Mouse (Mus musculus) T-helper 2 cell (primary cell): Measurements from ENCODE around the gene Gm10799.
"Not testable (repeated sequence)": the region's sequence is repeated elsewhere in the genome, so short reads cannot be mapped to it uniquely, and the experiment has no call there.

ENCODE experiments used
- in situ Hi-C: fragments of 300-600 bp; cut with MboI, MseI; formaldehyde crosslinking; loops from one replicate; pipeline ENCODE4 v1.15.1; 2025; ENCODE audit warnings: high pct_unique_total_duplicates

Gene Gm10799

GRCm38 (mm10) chr2:104068450-104068849, at the start of gene Gm10799:
Gene Gm10799, minus strand, starts transcription at chr2:104068550.
- in situ Hi-C loops: not testable (repeated sequence)

- in situ Hi-C loops: not testable (repeated sequence)
Measured at GRCm38 (mm10) chr2:104117173-104117572, 48.8 kb upstream of the Gm10799 start.

- in situ Hi-C loops: no loop called here
Measured at GRCm38 (mm10) chr2:104114898-104115297, 46.5 kb upstream of the Gm10799 start.

GRCm38 (mm10) chr2:104113563-104113962, 45.2 kb upstream of the Gm10799 start:
- in situ Hi-C loops: not testable (repeated sequence)

DNA sequence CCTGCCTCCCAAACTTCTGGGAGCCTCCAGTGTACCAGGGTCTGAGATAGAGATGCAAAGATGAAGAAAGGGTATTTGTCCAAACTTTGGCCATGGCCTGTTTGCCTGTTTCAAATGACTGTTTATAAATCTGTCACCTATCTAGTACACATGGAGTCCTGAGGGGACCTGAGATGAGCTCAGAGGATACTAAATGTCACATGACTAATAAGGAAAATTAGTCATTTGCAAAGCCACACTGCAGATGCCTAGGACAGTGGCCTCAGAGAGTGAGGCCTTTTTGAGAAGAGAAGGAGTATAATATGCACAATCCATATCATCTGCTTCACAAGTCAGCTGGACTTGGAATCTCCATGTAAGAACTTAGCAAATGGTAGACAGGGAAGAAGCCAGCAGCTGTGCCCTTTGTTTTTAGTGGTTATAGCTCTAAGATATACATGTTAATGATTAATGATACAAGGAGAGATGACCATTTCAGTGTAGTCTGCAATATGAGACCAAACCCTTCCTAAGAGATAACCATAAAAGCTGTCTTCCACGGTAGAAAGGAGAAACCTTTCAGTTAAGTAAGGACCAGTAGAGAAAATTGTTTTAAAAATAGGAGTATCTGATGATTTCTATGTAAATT, 42.9 kb upstream of the Gm10799 start:
- in situ Hi-C loops: not testable (repeated sequence)

- in situ Hi-C loops: no loop called here
Measured at GRCm38 (mm10) chr2:104110031-104110430, 41.7 kb upstream of the Gm10799 start.

DNA sequence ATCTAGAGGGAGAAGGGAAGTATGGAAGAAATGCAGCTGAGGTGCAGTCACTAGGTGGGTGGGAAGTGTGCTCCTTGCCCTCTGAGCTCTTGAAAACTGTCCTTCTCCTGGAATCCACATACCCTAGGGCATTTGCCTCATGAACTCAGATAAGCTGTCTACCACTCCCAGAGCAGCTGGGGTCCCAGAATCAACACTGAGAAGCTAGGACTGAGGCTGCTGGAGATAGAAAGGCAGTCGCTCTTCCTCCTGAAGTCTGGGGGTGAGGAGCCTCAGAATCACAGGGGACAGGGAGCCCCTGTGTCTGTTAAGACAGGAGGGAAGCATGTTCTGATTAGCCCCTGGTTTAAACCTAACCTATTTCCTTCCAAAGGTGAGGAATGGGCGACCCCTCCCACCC, 41.2 kb upstream of the Gm10799 start:
- in situ Hi-C loops: no loop called here

DNA sequence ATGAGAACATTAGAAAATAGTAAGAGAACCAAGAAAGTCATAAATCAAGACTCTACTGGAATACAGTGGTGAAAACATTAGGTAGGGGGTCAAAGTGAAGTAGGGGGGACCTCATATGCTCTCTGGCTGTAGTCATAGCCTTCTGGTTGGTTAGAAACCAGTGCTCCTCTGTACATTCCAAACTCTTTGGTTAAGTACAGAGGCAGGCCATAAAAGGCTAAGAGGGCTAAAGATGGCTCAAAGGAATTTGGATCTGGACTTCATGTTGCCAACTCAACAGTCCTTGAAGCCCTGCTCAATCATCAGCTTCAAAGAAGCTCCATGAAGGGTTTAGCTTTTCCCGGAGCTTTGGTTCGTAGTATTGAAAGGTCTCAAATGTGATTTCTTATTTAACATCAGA, 40.7 kb upstream of the Gm10799 start:
- in situ Hi-C loops: not testable (repeated sequence)

DNA sequence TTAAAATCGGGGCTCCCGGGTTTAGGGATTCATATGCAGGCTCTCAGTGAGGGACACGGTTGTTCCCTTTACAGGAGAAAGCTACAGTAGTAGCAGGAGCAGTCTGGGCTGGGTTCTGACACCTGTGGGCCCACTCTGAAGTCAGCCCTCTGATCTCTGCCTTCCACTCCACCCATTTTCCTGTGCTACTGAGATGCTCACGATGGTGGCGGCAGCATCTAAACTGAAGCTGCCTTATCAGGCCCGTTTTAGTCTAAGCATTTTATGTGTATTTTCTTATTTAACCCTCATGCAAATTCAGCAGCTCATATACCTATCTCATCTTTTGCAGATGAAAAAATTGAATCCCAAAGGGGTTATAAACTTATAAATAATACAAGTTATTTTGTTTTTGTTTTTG, 36.5 kb upstream of the Gm10799 start:
- in situ Hi-C loops: no loop called here

DNA sequence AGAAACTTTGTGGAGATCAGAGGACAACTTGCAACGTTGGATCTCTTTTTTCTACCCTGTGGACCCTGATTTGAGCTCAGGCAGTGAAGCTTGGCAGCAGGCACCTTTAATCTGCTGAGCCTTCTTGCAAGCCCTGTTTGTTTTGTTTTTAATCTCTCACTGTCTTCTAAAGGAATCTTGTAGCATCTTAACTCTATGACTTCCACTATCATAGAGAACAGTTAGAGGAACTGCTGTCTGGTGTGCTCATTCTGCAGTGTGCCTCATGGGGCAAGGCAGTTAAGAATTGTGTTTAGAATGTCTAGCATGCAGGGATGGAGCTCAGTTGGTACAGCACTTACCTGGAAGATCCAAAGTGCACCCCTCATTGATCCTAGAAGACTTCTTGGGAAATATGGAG, 31.6 kb upstream of the Gm10799 start:
- in situ Hi-C loops: no loop called here

GRCm38 (mm10) chr2:104099231-104099585, 30.9 kb upstream of the Gm10799 start:
- in situ Hi-C loops: no loop called here

DNA sequence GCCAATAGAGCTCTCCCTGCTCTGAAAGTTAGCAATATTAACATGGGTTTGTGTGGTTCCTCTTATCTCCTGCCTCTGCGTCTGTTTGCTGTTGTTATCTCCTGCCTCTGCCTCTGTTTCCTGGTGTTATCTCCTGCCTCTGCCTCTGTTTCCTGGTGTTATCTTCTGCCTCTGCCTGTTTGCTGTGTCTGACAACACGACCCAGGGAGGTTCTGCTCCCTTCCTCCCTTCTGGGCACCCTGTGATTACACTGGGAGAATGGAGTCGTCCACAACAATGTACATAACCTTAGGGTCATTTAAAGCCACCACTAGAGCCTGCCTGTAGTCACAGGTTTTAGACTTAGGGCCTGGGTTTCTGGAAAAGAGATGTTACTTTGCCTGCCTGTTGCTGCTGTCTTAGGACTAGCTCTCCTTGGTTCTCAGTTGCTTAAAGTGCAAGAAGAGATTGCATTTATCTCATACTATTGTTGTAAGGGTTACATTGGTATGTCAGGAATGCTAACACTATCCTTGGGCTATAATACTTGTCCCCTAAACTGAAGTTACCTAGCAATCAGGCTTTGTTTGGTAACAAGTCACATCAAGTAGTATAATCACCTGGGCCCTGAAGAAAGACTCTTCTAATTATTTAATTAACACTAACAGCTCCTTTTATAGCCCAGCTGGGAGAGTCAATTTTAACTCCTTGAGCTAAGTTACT, 30.3 kb upstream of the Gm10799 start:
- in situ Hi-C loops: no loop called here

DNA sequence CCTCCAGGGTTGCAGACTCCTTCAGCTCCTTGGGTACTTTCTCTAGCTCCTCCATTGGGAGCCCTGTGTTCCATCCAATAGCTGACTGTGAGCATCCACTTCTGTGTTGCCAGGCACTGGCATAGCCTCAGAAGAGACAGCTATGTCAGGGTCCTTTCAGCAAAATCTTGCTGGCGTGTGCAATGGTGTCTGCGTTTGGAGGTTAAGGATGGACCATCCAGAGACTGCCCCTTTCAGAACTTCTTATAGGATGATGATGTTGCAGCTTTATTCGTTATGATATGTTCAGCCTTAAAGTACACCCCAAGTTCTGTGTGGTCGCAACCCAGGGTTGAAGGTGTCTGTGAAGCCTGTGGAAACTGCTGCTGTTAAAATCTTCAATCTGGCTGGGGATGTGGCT, 29.0 kb upstream of the Gm10799 start:
- in situ Hi-C loops: not testable (repeated sequence)

GRCm38 (mm10) chr2:104096796-104097195, 28.4 kb upstream of the Gm10799 start:
- in situ Hi-C loops: not testable (repeated sequence)

- in situ Hi-C loops: no loop called here
Measured at GRCm38 (mm10) chr2:104096256-104096655, 27.9 kb upstream of the Gm10799 start.

- in situ Hi-C loops: no loop called here
Measured at GRCm38 (mm10) chr2:104095741-104096213, 27.4 kb upstream of the Gm10799 start, which contains the start of gene Cd59a. Gene Cd59a, plus strand, starts transcription at chr2:104095801.

- in situ Hi-C loops: no loop called here
Measured at GRCm38 (mm10) chr2:104093305-104093704, 25.0 kb upstream of the Gm10799 start.

DNA sequence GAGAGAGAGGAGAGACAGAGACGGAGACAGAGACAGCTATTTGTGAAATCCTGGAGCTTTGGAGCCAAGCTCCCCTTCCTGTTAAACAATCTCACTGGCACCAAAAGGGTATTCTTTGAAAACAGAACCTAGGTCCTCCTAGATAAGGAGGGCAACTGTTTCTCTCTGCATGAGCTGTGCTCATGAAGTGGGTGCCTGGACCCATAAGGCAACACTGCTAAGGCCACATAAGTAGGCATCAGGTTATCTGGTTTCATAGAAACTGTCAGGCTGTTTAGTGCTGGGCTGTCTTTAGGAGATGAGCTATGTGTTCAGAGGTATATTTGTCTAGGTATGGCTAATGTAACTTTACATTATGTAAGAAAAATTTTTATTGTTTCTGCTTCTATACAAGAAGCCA, 19.2 kb upstream of the Gm10799 start:
- in situ Hi-C loops: loop anchor here (5.0 kb wide), 1 partner anchor 75 kb away; no protein-coding TSS in a partner anchor

DNA sequence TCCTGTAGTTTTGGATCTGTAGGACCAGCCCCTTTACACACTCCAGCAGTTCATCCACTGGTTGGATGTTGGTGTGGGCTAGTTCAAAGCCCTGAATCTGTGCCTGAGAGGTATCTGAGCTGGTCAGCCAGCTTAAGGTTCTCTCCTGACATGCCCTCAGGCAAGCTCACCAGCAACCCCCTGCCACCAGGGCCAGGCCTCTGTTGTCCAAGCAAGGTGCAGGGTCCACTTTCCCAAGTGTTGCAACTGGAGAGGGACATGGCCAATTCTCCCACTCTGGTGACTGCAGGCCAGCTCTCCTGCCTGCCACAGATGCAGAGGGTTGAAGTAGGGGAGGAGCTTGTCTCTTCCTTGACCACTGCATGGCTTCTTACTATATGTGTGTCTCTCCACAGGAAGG, 15.7 kb upstream of the Gm10799 start:
- in situ Hi-C loops: not testable (repeated sequence)

DNA sequence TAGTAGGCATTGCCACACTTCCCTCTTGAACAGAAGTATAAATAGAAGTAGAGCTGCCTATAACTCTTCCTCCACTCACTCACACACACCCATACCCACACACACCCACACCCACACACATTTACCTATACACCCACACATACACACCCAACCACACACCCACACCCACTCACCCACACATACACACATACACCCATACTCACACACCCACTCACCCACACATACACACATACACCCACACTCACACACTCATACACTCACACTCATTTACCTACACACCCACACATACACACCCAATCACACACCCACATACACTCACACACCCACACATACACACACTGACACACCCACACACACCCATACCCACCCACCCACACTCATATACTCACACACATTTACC, 14.1 kb upstream of the Gm10799 start:
- in situ Hi-C loops: no loop called here

GRCm38 (mm10) chr2:104081436-104082050, 13.2 kb upstream of the Gm10799 start:
- in situ Hi-C loops: not testable (repeated sequence)

- in situ Hi-C loops: not testable (repeated sequence)
Measured at GRCm38 (mm10) chr2:104078285-104078684, 9.9 kb upstream of the Gm10799 start.

GRCm38 (mm10) chr2:104069704-104070185, 1.4 kb upstream of the Gm10799 start, which contains the start of gene Cd59b:
Gene Cd59b, plus strand, starts transcription at chr2:104069849.
- in situ Hi-C loops: no loop called here
